Mouse (Mus musculus): ENCODE measurements around the gene Akt2.
A peak's percentile ranks its signal among the peaks of the same experiment; 100 is the strongest.
"Not testable (repeated sequence)": the region's sequence is repeated elsewhere in the genome, so short reads cannot be mapped to it uniquely, and the experiment has no call there.

Akt2 gene

DNA sequence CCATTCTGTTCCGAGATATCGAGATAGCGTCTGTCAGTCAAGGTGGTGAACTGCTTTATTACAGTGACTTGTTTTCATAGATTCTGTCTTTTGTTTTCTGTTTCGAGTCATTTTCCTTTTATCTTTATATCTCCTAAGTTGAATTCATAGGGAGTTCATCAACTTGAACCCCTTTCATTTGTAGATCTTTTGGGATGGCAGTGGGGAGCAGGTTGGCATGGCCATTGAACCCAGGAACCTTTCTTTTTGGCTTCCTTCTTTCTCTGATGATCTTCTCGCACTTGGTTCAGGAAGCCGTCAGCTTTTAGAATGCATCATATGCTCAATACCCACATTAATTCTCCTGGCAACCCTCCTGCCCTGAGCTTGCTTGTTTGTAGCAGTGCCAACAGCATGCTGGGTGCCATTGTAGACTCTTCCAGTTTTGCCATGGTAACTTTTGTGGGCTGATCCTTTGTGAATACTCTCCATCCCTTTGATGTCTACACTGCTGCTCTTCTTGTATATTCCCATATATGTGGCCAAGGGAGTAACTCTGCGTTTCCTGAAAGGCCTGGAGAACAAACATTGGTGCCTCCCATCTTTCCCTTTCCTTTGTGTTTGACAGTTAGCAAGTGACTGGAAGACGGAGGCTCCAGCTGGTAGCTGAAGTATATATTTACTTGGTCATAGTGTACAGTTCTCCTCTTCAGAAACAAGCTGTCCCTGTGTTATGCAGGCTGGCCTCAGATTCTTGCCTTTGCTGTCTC, 22.6 kb downstream of the Akt2 start:
- DNase-seq (ENCODE audit: low spot score): no peak

DNA sequence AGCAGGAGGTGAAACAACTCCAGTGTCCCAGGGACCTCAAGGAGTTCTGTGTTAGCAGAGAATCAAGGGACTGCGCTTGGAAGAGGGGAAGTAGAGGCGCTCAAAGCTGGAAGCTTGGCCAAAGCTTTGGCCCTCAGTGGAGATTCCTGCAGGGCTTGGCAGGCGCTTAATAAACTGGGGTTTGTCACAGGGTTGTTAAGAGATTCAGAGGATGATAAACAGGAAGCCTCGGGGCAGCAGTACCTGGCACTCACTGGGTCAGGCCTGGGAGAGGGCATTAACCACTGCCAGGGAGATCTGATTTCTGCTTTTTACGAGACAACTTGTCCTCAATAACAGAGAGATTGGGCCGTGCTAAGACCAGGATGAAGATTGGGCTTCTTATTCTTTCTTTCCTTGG, 29.7 kb downstream of the Akt2 start:
- no peak for DNase-seq (ENCODE audit: low spot score)

DNA sequence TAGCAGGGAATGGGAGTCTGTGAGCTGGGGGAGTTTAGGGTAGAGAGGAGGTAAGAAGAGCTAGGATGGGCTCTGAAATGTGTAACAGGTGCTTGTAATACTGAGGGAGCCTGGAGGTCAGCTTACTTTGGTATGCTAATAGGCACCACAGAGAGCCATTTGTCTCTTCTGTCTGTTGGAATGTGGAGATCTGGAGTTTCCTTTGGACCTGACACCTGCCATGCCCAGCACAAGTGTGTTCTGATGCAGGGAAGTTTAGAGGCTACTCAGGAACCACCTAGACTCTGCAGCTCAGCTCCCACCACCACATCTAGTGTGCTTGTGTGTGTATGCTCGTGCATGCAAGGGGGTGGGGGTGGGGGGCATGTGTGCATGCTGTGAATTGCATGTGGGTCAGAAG, 30.9 kb downstream of the Akt2 start:
- no peak for DNase-seq (ENCODE audit: low spot score)

DNA sequence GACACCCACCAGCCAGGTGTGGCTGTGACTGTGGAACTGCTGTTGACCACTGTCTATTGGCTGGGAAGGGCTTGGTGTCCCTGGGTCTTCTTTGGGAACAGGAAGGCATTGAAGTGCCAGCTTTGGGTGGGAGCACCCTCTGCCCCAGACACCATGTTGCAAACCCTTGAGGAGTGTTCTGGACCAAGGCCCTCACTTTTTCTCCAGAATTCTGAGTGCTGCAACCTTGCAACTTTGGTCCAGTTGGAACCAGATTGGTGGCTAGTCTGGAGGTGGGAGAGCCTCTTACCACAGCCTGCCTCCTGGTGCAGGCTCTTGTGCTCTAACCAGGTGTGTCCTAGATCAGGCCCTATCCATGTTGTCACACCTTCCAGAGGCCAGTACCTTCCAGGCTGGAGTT, 33.6 kb downstream of the Akt2 start:
- DNase-seq (ENCODE audit: low spot score): no peak

DNA sequence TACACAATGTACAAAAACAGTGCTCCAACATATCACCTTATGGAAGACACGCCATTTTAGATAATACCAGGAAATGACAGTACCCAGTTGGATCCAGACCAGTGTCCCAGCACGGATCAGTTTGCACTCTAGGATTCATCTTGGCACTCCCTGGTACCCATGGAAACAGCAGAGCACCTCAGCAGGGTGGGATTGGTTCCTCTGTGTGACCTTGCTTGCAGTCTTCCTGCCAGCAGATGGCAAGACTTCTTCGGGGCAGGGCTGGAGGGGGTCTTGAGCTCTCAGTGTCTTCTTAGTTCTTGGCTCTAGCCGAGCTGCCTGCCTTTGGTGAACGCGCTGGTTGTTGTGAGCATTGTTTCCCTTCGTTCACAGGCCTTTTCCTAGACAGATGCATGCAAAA, 36.4 kb downstream of the Akt2 start:
- no peak for DNase-seq (ENCODE audit: low spot score)

DNA sequence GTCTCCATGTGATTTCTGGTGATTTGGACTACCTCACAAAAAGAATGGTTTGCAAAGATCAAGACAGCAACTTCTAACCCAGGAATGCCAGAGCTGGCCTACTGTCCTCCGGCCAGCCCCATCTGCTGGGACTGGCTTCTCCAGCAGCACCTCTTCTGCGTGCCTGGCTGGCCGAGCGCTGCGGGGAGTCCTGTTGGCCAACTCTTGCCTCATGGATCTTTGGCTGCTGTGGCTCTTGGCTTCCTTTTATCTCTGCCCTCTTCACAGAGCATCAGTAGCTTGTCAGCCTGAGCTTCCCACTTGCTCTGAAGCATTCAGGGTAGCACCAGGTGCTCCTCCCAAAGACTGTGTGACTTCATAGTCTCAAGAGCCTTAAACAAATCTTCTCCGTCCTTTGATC, 36.8 kb downstream of the Akt2 start:
- DNase-seq (ENCODE audit: low spot score): no peak

DNA sequence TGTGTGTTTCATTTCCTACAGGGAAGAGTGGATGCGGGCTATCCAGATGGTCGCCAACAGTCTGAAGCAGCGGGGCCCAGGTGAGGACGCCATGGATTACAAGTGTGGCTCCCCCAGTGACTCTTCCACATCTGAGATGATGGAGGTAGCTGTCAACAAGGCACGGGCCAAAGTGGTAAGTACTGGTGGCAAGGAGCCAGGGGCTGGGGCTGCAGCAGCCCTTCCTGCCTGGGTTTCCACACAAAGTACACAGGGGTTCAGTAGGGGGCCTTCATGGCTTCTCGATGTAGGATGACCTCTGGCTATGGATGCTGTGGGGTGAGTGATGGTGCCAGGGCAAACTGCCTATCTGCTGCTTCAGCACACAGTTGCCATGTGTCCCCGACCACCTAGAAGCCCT, 37.5 kb downstream of the Akt2 start:
- DNase-seq (ENCODE audit: low spot score): not testable (repeated sequence)

DNA sequence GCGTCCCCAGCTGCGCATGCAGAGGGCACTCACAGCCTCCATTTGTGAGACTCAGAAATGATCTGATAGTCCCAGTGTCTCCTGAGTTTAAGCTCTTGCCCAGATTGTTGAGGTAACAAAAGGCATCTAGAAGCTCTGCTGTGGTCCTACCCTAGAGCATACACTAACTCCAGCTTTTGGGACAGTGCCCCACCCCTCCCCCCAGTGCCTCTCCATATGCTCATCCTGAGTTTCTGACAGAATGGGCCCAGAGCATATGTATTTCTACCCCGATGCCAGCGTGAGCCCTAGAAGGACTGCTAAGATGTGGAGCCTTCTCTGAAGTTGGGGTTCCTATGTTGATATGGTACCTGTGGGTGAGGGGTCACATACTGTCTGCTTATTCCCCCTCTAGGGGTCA, 40.1 kb downstream of the Akt2 start:
- DNase-seq (ENCODE audit: low spot score): no peak

DNA sequence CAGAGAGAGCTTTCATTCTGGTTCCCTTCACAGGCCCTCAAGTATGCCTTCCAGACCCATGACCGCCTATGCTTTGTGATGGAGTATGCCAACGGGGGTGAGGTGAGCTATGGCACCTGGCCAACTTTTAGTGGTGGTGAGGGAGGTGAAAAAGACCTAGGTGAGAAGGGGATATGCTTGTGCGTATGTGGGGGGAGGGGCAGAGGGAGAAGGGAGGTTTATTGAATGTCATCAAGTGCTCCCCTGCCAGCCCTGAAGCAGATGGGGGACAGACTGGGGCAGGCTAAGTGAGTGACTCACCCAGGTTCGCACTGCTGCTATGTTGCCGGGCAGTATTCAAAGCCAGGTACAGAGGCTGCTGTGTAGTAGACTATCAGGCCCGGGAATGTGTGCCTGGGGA, 41.8 kb downstream of the Akt2 start:
- DNase-seq (ENCODE audit: low spot score): no peak

DNA sequence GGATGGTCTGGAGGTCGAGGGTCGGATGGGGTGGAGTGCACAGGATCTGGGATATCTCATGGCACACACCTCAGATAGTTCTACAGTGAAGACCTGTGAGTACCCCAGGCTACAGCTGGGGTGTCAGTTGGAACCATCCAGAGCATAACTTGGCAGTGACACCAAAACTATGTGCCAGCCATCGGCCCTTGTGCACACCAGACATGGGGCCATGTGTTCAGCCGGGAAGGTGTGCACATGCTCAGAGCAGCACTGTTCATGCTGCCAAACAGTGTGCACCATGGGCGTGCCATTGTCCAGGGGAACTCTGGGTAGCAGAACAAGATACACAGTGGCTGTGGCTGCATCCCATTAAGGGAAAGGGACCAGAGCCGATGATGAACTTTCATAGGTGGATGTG, 43.3 kb downstream of the Akt2 start:
- no peak for DNase-seq (ENCODE audit: low spot score)

DNA sequence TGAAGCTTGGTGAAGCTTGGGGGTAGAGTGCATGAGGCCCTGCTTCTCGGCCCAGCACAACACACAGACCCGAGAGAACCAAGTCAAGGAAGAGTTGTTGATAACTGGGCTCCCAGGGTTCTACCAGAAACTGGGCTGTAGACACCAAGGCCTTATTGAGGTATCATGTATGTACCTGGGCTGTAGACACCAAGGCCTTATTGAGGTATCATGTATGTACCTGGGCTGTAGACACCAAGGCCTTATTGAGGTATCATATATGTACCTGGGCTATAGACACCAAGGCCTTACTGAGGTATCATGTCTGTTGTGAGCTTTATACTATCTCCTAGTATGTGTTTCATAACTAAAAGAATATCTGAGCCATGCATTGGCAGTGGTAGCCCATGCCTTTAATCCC, 43.7 kb downstream of the Akt2 start:
- not testable (repeated sequence) for DNase-seq (ENCODE audit: low spot score)

DNA sequence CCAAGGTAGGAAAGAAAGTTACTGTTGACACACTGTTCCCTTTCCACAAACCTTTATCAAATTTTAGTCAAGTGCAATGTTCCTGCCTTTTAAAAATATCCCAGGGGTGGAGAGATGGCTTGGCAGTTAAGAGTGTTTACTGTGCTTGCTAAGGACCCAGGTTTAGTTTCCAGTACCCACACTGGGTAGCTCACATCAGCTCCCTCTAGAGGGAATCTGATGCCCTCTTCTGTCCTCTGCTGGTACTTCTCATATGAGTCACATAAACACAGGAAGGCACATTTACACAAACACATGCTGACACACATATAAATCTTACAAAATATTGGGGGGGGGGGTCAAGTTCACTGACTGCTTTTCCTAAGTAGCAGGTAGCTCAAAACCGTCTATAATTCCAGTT, 53.1 kb downstream of the Akt2 start:
- DNase-seq (ENCODE audit: low spot score): no peak

DNA sequence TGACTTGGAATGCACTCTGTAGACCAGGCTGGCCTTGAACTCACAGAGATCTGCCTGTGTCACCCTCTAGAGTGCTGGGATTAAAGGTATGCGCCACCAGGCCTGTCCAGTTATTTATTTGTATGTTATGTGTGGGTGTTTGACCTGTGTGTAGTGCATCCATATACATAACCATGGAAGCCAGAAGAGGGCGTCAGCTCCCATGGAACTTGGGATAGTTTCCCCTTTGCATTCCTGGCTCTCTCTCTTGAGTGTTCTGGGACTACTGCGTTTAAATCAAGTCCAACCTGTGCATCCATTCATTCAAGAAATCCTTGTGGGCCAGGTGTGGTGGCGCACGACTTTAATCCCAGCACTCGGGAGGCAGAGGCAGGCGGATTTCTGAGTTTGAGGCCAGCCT, 55.2 kb downstream of the Akt2 start:
- no peak for DNase-seq (ENCODE audit: low spot score)

DNA sequence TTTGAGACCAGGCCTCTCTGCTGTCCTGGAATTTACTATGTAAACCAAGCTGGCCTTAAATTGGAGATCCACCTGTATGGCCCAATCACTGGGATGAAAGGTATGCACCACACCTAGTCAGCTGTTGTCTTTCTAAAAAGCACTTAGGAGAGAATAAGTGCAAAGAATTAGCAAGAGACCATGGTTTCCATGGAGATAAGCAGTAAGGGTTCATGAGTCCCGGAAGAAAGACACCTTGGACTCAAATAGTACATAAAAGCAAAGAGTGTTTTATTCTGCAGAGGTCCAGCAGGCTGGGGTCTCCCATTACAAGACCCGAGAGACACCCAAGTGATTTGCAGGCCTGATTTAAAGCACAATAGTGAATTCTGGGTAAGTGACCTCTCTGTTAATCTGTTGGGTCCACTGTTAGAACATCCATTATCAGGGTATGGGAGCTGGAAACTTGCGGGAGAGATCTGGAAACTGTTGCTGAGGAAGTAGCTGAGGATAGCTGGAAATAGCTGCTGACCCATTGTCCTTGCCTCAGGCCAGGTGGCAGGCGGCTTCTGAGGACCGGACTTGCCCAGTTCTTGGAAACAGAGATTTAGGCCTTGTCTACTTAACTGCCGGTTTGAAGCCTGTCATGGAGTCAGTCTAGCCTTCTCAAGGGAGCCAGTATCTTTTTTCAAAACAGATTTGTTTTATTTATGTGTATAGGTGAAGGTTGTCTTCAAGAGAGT, 56.1 kb downstream of the Akt2 start:
- DNase-seq (ENCODE audit: low spot score): no peak

DNA sequence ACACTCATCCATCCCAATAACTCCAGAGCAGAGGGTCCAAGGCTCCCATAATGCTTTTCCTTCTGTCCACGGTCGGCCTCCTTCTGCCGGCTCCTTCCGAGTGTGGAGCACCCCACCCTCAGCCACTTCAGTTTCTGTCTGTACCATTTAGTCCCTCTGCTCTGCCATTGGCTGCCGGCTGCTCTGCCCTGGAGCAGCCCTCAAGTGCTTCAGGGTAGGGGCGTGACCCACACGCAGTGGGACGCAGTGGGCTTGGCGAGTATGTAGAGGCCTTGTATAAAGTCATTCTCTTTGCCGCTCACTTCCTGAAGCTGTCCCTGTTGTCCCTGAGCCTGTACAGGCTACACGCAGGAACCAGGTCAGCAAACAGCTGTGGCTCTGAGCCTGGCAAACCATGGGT, 58.4 kb downstream of the Akt2 start:
- no peak for DNase-seq (ENCODE audit: low spot score)

DNA sequence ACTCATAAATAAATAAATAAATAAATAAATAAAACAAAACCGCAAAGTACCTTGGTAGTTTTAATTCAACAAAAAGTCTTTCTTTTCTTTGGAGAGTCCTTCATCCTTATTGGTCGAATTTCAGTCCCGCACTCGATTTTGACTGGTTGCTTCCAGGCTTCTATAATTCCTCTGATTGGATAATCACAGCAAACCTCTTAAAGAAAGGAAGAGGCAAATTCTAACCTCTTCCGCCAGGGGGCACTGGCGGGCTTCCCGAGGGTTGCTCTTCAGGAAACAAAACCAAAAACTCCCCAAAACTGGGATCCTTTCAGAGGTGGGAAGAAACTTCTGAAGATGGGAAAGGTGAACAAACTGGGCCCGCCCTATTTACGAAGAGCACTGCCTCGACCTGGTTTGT, 59.6 kb downstream of the Akt2 start:
- peak; percentile 63 for DNase-seq (ENCODE audit: low spot score)

DNA sequence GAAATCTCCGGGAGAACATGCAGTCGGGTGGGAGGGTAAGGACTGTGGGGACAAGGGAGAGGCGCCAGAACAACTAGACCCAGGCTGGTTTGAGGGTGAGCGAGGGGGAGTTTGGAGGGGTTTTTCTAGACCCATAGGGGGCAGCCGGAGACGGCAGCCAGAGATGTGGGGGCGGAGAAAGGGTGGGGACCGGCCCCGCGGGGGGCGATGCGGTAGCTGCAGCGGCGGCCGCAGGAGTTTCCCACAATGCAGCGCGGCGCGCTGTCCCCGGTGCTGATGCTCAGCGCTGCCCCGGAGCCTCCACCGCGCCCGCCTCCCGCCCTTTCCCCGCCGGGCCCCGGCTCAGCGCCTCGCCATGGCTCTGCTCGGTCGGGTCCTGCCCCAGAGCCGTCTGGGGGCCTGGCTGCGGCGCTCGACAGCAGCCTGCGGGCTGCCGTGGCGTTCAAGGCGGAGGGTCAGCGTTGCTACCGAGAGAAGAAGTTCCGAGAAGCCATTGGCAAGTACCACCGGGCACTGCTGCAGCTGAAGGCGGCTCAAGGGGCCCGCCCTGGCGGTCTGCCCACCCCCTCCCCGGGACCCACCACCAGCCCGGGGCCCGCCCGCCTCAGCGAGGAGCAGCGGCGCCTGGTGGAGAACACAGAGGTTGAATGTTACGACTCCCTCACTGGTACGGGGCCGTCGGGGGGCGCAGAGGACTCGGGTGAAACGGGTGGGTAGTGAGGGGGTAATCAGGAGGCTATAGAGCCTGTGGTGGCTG, 62.5 kb downstream of the Akt2 start, which contains the start of gene Ttc9b:
TSS of gene Ttc9b (plus strand) at position 235 of the 757 bp plus-strand sequence.
- peak; percentile 44 for DNase-seq (ENCODE audit: low spot score)

DNA sequence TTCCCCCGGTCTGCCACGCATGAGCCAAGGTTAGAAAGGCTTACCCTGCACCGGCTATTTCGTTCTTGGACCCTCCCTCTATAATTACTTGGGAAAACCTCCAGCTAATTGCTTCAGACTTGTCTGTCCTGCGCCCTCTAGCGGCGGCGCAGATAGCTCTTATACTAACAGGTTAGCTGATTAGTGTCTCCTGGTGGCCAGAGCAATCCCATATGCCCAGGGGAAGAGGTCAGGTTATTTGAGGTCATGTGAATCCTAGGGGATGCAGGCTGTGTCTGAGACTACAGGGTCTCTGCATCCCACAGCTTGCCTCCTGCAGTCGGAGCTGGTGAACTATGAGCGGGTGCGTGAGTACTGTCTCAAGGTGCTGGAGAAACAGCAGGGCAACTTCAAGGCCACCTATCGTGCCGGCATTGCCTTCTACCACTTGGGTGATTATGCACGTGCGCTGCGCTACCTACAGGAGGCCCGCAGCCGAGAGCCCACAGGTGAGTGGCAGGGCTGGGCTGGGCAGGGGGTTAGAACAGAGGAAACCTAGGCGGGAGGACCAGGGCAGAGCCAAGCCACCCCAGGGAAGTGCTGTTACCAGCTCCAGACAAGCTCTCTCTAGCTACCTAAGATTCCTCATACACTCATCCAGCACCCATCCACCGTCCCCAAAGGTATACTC, 63.4 kb downstream of the Akt2 start:
- no peak for DNase-seq (ENCODE audit: low spot score)

DNA sequence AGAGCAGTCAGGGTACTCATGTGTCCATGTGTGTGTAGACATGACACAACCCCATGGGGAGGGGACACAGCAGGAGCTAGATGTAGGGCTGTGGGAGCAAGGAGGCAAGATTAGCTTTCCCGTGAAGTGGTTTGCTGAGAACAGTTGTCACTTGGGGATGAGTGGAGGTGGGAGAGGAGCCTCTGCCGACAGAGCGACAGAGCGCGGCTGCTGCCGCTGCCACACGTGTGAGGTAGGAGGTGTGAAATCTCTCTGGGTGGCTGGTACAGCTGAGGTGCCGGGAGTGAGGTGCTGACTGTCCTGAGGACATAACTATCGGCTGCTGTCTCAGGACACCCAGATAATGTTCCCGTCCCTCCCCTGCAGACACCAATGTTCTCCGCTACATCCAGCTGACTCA, 64.2 kb downstream of the Akt2 start:
- no peak for DNase-seq (ENCODE audit: low spot score)

DNA sequence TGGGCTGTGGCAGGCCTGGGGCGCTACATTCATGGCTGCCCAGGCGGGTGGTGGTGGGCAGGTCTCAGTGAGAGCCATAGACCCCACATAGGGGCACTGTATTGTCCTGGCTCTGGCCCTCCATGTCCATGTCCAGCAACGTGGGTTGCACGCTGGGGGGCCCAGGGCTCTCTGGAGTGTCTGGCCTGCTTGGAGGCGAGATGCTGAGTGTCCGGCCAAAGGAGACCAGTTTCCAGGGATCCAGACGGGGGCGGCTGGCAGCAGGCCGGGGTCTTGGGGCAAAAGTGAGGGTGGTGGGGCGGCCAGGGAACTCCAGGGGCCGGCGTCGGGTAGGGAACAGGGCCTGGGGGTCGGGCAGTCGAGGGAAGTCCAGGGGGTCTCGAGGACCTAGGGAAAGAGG, 65.2 kb downstream of the Akt2 start:
- no peak for DNase-seq (ENCODE audit: low spot score)

DNA sequence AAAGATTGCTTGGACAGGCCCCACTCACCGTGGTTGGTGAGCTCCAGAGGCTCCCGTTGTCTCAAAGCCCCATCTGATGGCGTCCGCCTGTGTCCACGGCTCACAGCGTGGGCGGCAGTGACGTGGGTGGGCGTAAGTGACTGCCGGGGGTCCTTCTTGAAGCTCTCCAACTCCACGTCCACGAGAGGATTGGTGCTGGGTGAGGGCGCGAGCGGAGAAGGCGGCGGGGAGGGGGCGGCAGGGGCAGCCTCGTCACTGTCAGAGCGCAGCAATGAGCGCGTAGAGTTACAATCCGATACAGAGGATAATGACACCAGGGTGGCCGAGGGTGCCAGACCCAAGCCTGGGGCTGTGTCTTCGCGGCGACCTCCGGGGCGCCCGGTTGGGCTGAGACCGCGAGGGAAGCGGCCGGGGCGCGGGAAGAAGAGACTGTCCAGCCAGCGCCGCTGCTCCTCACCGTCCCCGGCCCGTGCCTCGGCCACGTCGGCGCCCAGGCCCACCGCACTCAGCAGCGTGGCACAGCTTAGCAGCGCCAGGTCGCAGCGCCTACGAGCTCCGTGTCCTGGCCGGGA, 66.6 kb downstream of the Akt2 start:
- no peak for DNase-seq (ENCODE audit: low spot score)
